Mouse (Mus musculus) ES-Bruce4 (cell line): ENCODE results near the gene Fxr2.
A peak's percentile ranks its signal among the peaks of the same experiment; 100 is the strongest.

ENCODE experiments used
- EP300 ChIP-seq: IDR thresholded peaks from 2 replicates; pipeline ENCODE4 v1.6.1; 2011; ENCODE audit warnings: low read depth, low read length; ENCODE audit not compliant: insufficient read depth
- POLR2A ChIP-seq: IDR thresholded peaks from one replicate; pipeline ENCODE4 v1.8.1; 2011; ENCODE audit warnings: low read length; ENCODE audit not compliant: insufficient read depth

- TF ChIP-seq EP300 (peak; percentile 93), POLR2A (no peak)
Measured at GRCm38 (mm10) chr11:69656065-69656455, 23.3 kb downstream of the Fxr2 start.
